Mouse (Mus musculus): ENCODE measurements around the gene Mettl27. TPM values are rescaled to one million over a fixed set of nuclear protein-coding genes. Genes with fewer than 3 reads are reported as not detected.

Mettl27 gene
- polyA plus RNA-seq, 1 experiment from 2014 or later: 9.6 TPM

- WGBS: 3% methylated on average over 33 of the region's 33 CpGs
Measured at GRCm38 (mm10) chr5:134965852-134966821, 34.0 kb downstream of the Mettl27 start.

GRCm38 (mm10) chr5:134967164-134967944 is 35.2 kb downstream of the Mettl27 start:
- WGBS: 77% methylated on average over 20 of the region's 20 CpGs
- Histone ChIP-seq H3K27ac (replicated peaks) (no peak overlapping the region), H3K4me1 (peaks cover 16% of the 10 kb centered on the region), H3K9me3 (replicated peaks) (no peaks in the 10 kb centered on the region), H3K27me3 (ENCODE audit: low read depth, poor library complexity, severe bottlenecking) (peaks cover 17% of the 10 kb centered on the region), H3K36me3 (no peaks in the 10 kb centered on the region), H3K4me3 (no peak overlapping the region)
- no peak for DNase-seq (ENCODE audit: low spot score)

More at GRCm38 (mm10) chr5:134965852-134966821, 34.0 kb downstream of the Mettl27 start:
- H3K9me3 ChIP-seq (replicated peaks): no peaks in the 10 kb centered on the region
- H3K4me3 ChIP-seq: peak overlapping the region; percentile 40
- no peak overlapping the region for H3K27ac ChIP-seq (replicated peaks)
- H3K27me3 ChIP-seq (ENCODE audit: low read depth, poor library complexity, severe bottlenecking): peaks cover 17% of the 10 kb centered on the region
- peaks cover 16% of the 10 kb centered on the region for H3K4me1 ChIP-seq
- peak; percentile 43 for DNase-seq (ENCODE audit: low spot score)
- H3K36me3 ChIP-seq: no peaks in the 10 kb centered on the region

- no peak for DNase-seq (ENCODE audit: low spot score)
- no peak overlapping the region for H3K27ac ChIP-seq (replicated peaks)
- H3K4me1 ChIP-seq: peaks cover 13% of the 10 kb centered on the region
- H3K4me3 ChIP-seq: no peak overlapping the region
- H3K36me3 ChIP-seq: no peaks in the 10 kb centered on the region
- H3K27me3 ChIP-seq (ENCODE audit: low read depth, poor library complexity, severe bottlenecking): peaks cover 17% of the 10 kb centered on the region
- WGBS: 88% methylated on average over 8 of the region's 8 CpGs
- no peaks in the 10 kb centered on the region for H3K9me3 ChIP-seq (replicated peaks)
Measured at GRCm38 (mm10) chr5:134970671-134971070, 38.5 kb downstream of the Mettl27 start.

GRCm38 (mm10) chr5:134973081-134973480 is 40.9 kb downstream of the Mettl27 start:
- DNase-seq (ENCODE audit: low spot score): no peak

GRCm38 (mm10) chr5:134973526-134973925 is 41.4 kb downstream of the Mettl27 start:
- no peak overlapping the region for H3K27ac ChIP-seq (replicated peaks)
- H3K9me3 ChIP-seq (replicated peaks): no peaks in the 10 kb centered on the region
- DNase-seq (ENCODE audit: low spot score): no peak
- H3K4me3 ChIP-seq: no peak overlapping the region
- WGBS: 93% methylated on average over 7 of the region's 7 CpGs
- H3K4me1 ChIP-seq: no peaks in the 10 kb centered on the region
- no peaks in the 10 kb centered on the region; the same call in 1 of the 2 replicates for H3K27me3 ChIP-seq (ENCODE audit: low read depth, poor library complexity, severe bottlenecking)
- H3K36me3 ChIP-seq: no peaks in the 10 kb centered on the region

More at GRCm38 (mm10) chr5:134973081-134973480, 40.9 kb downstream of the Mettl27 start:
- H3K27ac ChIP-seq (replicated peaks): no peak overlapping the region
- no peaks in the 10 kb centered on the region for H3K4me1 ChIP-seq
- no peaks in the 10 kb centered on the region for H3K9me3 ChIP-seq (replicated peaks)
- no peak overlapping the region for H3K4me3 ChIP-seq
- no peaks in the 10 kb centered on the region; the same call in 1 of the 2 replicates for H3K27me3 ChIP-seq (ENCODE audit: low read depth, poor library complexity, severe bottlenecking)
- H3K36me3 ChIP-seq: no peaks in the 10 kb centered on the region

- DNase-seq (ENCODE audit: low spot score): no peak
- Histone ChIP-seq H3K4me1 (no peaks in the 10 kb centered on the region), H3K9me3 (replicated peaks) (no peaks in the 10 kb centered on the region), H3K36me3 (no peaks in the 10 kb centered on the region), H3K27me3 (ENCODE audit: low read depth, poor library complexity, severe bottlenecking) (no peaks in the 10 kb centered on the region; the same call in 1 of the 2 replicates), H3K4me3 (no peak overlapping the region), H3K27ac (replicated peaks) (no peak overlapping the region)
- 64% methylated on average over 7 of the region's 7 CpGs for WGBS
Measured at GRCm38 (mm10) chr5:134974294-134974693, 42.1 kb downstream of the Mettl27 start.

GRCm38 (mm10) chr5:134974921-134975320 is 42.8 kb downstream of the Mettl27 start:
- Histone ChIP-seq H3K4me1 (no peaks in the 10 kb centered on the region), H3K9me3 (replicated peaks) (no peaks in the 10 kb centered on the region), H3K27me3 (ENCODE audit: low read depth, poor library complexity, severe bottlenecking) (no peaks in the 10 kb centered on the region), H3K36me3 (no peaks in the 10 kb centered on the region), H3K4me3 (no peak overlapping the region), H3K27ac (replicated peaks) (no peak overlapping the region)
- 72% methylated on average over 2 of the region's 2 CpGs for WGBS
- no peak for DNase-seq (ENCODE audit: low spot score)

- Histone ChIP-seq H3K4me1 (no peaks in the 10 kb centered on the region), H3K36me3 (no peaks in the 10 kb centered on the region), H3K9me3 (replicated peaks) (no peaks in the 10 kb centered on the region), H3K27me3 (ENCODE audit: low read depth, poor library complexity, severe bottlenecking) (no peaks in the 10 kb centered on the region), H3K27ac (replicated peaks) (no peak overlapping the region), H3K4me3 (no peak overlapping the region)
- 94% methylated on average over 2 of the region's 2 CpGs for WGBS
- DNase-seq (ENCODE audit: low spot score): no peak
Measured at GRCm38 (mm10) chr5:134976164-134976563, 44.0 kb downstream of the Mettl27 start.

GRCm38 (mm10) chr5:134976577-134977250 is 44.5 kb downstream of the Mettl27 start:
- H3K9me3 ChIP-seq (replicated peaks): no peaks in the 10 kb centered on the region
- H3K27ac ChIP-seq (replicated peaks): no peak overlapping the region
- H3K36me3 ChIP-seq: no peaks in the 10 kb centered on the region
- no peak overlapping the region for H3K4me3 ChIP-seq
- no peak for DNase-seq (ENCODE audit: low spot score)
- no peaks in the 10 kb centered on the region for H3K27me3 ChIP-seq (ENCODE audit: low read depth, poor library complexity, severe bottlenecking)
- 88% methylated on average over 14 of the region's 14 CpGs for WGBS
- H3K4me1 ChIP-seq: no peaks in the 10 kb centered on the region

- no peaks in the 10 kb centered on the region for H3K4me1 ChIP-seq
- 78% methylated on average over 4 of the region's 4 CpGs for WGBS
- H3K4me3 ChIP-seq: no peak overlapping the region
- H3K27ac ChIP-seq (replicated peaks): no peak overlapping the region
- H3K27me3 ChIP-seq (ENCODE audit: low read depth, poor library complexity, severe bottlenecking): no peaks in the 10 kb centered on the region
- DNase-seq (ENCODE audit: low spot score): no peak
- no peaks in the 10 kb centered on the region for H3K9me3 ChIP-seq (replicated peaks)
- no peaks in the 10 kb centered on the region for H3K36me3 ChIP-seq
Measured at GRCm38 (mm10) chr5:134977837-134978236, 45.7 kb downstream of the Mettl27 start.

- Histone ChIP-seq H3K9me3 (replicated peaks) (no peaks in the 10 kb centered on the region), H3K27ac (replicated peaks) (no peak overlapping the region), H3K36me3 (no peaks in the 10 kb centered on the region), H3K4me1 (peaks cover 27% of the 10 kb centered on the region), H3K27me3 (ENCODE audit: low read depth, poor library complexity, severe bottlenecking) (peaks cover 26% of the 10 kb centered on the region), H3K4me3 (no peak overlapping the region)
- no peak for DNase-seq (ENCODE audit: low spot score)
- WGBS: 69% methylated on average over 10 of the region's 10 CpGs
Measured at GRCm38 (mm10) chr5:134981149-134981548, 49.0 kb downstream of the Mettl27 start.

GRCm38 (mm10) chr5:134983111-134983510 is 50.9 kb downstream of the Mettl27 start:
- H3K4me3 ChIP-seq: no peak overlapping the region
- H3K9me3 ChIP-seq (replicated peaks): no peaks in the 10 kb centered on the region
- peaks cover 39% of the 10 kb centered on the region for H3K4me1 ChIP-seq
- no peak overlapping the region for H3K27ac ChIP-seq (replicated peaks)
- peaks cover 45% of the 10 kb centered on the region for H3K27me3 ChIP-seq (ENCODE audit: low read depth, poor library complexity, severe bottlenecking)
- H3K36me3 ChIP-seq: no peaks in the 10 kb centered on the region
- no peak for DNase-seq (ENCODE audit: low spot score)
- 76% methylated on average over 1 of the region's 1 CpGs for WGBS
